Mouse (Mus musculus): ENCODE measurements around the gene Lsr.

- TF ChIP-seq POLR2A (IDR thresholded peaks at IDR 0.05; ENCODE audit: borderline replicate concordance, insufficient read depth, low read length) (no peak), CTCF (IDR thresholded peaks at IDR 0.05; ENCODE audit: borderline replicate concordance, insufficient read depth, low read depth, low read length) (no peak)
Measured at GRCm38 (mm10) chr7:30966657-30967056, 6.6 kb downstream of the Lsr start.

Data from cerebellum, adult 2 months (tissue).